Mouse (Mus musculus) heart, embryonic 12.5 days (tissue): ENCODE measurements around the gene Tle6. TPM values are rescaled to one million over a fixed set of nuclear protein-coding genes. Genes with fewer than 3 reads are reported as not detected.

Experiments used
- ATAC-seq: fragments of 200-750 bp; cut with Nextera tagmentation; 2 replicates; pipeline ENCODE4 v1.8.0; 2017; ENCODE audit warnings: moderate TSS enrichment, moderate library complexity; ENCODE audit not compliant: insufficient number of reproducible peaks, low FRiP score
- H3K27ac ChIP-seq: fragments of 300-500 bp; sonication (generic); 2 replicates; pipeline ENCODE4 v1.5.1; 2016; ENCODE audit warnings: mild to moderate bottlenecking, moderate library complexity; ENCODE audit not compliant: poor library complexity, severe bottlenecking
- H3K27me3 ChIP-seq: fragments of 300-500 bp; sonication (generic); replicated peaks from 2 replicates; pipeline ENCODE4 v1.6.1; 2016; ENCODE audit warnings: mild to moderate bottlenecking, moderate library complexity
- H3K36me3 ChIP-seq: fragments of 300-500 bp; sonication (generic); 2 replicates; pipeline ENCODE4 v1.6.1; 2016; ENCODE audit warnings: mild to moderate bottlenecking, moderate library complexity
- H3K4me1 ChIP-seq: fragments of 300-500 bp; sonication (generic); replicated peaks from 2 replicates; pipeline ENCODE4 v1.6.1; 2016; ENCODE audit warnings: mild to moderate bottlenecking
- H3K4me2 ChIP-seq: fragments of 300-500 bp; sonication (generic); 2 replicates; pipeline ENCODE4 v1.6.1; 2016; ENCODE audit warnings: mild to moderate bottlenecking, moderate library complexity
- H3K4me3 ChIP-seq: fragments of 300-500 bp; sonication (generic); 2 replicates; pipeline ENCODE4 v1.5.1; 2016; ENCODE audit warnings: mild to moderate bottlenecking
- H3K9ac ChIP-seq: fragments of 300-500 bp; sonication (generic); 2 replicates; pipeline ENCODE4 v1.6.1; 2016; ENCODE audit warnings: mild to moderate bottlenecking, moderate library complexity
- H3K9me3 ChIP-seq: fragments of 300-500 bp; sonication (generic); replicated peaks from 2 replicates; pipeline ENCODE4 v1.6.1; 2016; ENCODE audit warnings: mild to moderate bottlenecking, moderate library complexity
- WGBS: fragments of 180-500 bp; shearing (Covaris S2); methylation state at CpG from one replicate; pipeline ENCODE4 v1.1.7; 2016; 5-methylcytosine and 5-hydroxymethylcytosine counted together
- polyA plus RNA-seq: library from polyadenylated mRNA; unstranded; fragments of >200 nt; fragmentation: Nextera tagmentation; extraction: Ambion mirVana; gene quantifications from 2 replicates; pipeline ENCODE4 v1.2.1, GENCODE M21; 2016

Tle6 gene
- polyA plus RNA-seq, 1 experiment from 2014 or later, result 27.2 TPM

DNA sequence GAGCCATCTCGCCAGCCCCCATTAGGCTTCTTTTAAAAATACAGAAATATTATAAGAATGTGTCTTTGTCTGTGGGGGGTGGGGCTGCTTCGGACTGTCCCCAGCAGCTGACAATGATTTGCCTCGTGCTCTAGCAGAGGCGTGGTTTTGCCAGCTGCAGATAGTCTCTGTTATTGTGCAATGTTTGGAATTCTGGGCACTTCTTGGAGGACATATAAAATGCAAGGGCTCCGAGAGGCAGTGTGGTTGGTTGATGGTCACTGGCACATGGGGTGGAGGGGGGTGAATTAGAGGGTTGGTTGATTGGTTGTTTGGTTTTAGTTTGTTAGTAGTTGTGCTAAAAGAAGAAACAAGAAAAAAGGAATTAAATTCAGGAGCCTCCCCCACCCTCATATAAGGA lies 19.1 kb upstream of the Tle6 start:
- H3K4me2 ChIP-seq, result no peak overlapping the region
- no peak overlapping the region for H3K27ac ChIP-seq
- H3K4me3 ChIP-seq, result no peak overlapping the region
- 81% methylated on average over 5 of the region's 5 CpGs for WGBS
- 0 out of 2 replicates have a peak, but pooled peaks cover 3% of the 10 kb centered on the region for H3K9me3 ChIP-seq
- no peaks in the 10 kb centered on the region for H3K4me1 ChIP-seq
- H3K27me3 ChIP-seq, result no peaks in the 10 kb centered on the region
- H3K36me3 ChIP-seq, result peaks cover 43% of the 10 kb centered on the region
- no peak overlapping the region for H3K9ac ChIP-seq
- no peak for ATAC-seq

GRCm38 (mm10) chr10:81615486-81615885 lies 14.6 kb upstream of the Tle6 start:
- no peak overlapping the region for H3K4me2 ChIP-seq
- H3K9ac ChIP-seq, result no peak overlapping the region
- H3K4me3 ChIP-seq, result no peak overlapping the region
- H3K27ac ChIP-seq, result no peak overlapping the region
- no peak for ATAC-seq
- H3K27me3 ChIP-seq, result no peaks in the 10 kb centered on the region
- H3K4me1 ChIP-seq, result no peaks in the 10 kb centered on the region
- 70% methylated on average over 6 of the region's 6 CpGs for WGBS
- H3K9me3 ChIP-seq, result 0 out of 2 replicates have a peak, but pooled peaks cover 10% of the 10 kb centered on the region
- H3K36me3 ChIP-seq, result 0 out of 2 replicates have a peak, but pooled peaks cover under 1% of the 10 kb centered on the region

- H3K4me2 ChIP-seq, result no peak overlapping the region
- WGBS, result 66% methylated on average over 3 of the region's 3 CpGs
Measured at GRCm38 (mm10) chr10:81612779-81613178, 11.9 kb upstream of the Tle6 start.

GRCm38 (mm10) chr10:81608308-81608707 lies 7.4 kb upstream of the Tle6 start:
- Histone ChIP-seq H3K9me3 (0 out of 2 replicates have a peak, but pooled peaks cover 7% of the 10 kb centered on the region), H3K36me3 (peaks cover 8% of the 10 kb centered on the region), H3K4me3 (no peak overlapping the region), H3K4me2 (no peak overlapping the region), H3K9ac (no peak overlapping the region), H3K27me3 (no peaks in the 10 kb centered on the region), H3K27ac (no peak overlapping the region), H3K4me1 (peaks cover 14% of the 10 kb centered on the region)
- ATAC-seq, result no peak
- 81% methylated on average over 1 of the region's 1 CpGs for WGBS

More at GRCm38 (mm10) chr10:81612779-81613178, 11.9 kb upstream of the Tle6 start:
- Histone ChIP-seq H3K36me3 (peaks cover 8% of the 10 kb centered on the region), H3K4me1 (no peaks in the 10 kb centered on the region), H3K27ac (no peak overlapping the region), H3K27me3 (no peaks in the 10 kb centered on the region), H3K9ac (no peak overlapping the region), H3K9me3 (0 out of 2 replicates have a peak, but pooled peaks cover 7% of the 10 kb centered on the region), H3K4me3 (no peak overlapping the region)
- ATAC-seq, result no peak

GRCm38 (mm10) chr10:81605974-81606751 lies 5.3 kb upstream of the Tle6 start, which contains the start of gene BC025920:
Gene BC025920, plus strand, starts transcription at chr10:81606270.
- WGBS, result 2% methylated on average over 39 of the region's 39 CpGs
- Histone ChIP-seq H3K4me3 (peak within 1 kb of the TSS; percentile 57), H3K9me3 (0 out of 2 replicates have a peak, but pooled peaks cover 5% of the 10 kb centered on the region), H3K27me3 (no peaks in the 10 kb centered on the region), H3K36me3 (peaks cover 8% of the 10 kb centered on the region), H3K27ac (peak within 1 kb of the TSS; percentile 96), H3K9ac (peak within 1 kb of the TSS; percentile 66), H3K4me1 (peaks cover 26% of the 10 kb centered on the region), H3K4me2 (peak within 1 kb of the TSS; percentile 85)
- peak; percentile 89 for ATAC-seq

GRCm38 (mm10) chr10:81605666-81605973 lies 4.7 kb upstream of the Tle6 start:
- ATAC-seq, result no peak
- no peaks in the 10 kb centered on the region for H3K27me3 ChIP-seq
- peak overlapping the region; percentile 96 for H3K27ac ChIP-seq
- H3K4me3 ChIP-seq, result peak overlapping the region; percentile 57
- WGBS, result 3% methylated on average over 14 of the region's 14 CpGs
- H3K36me3 ChIP-seq, result peaks cover 8% of the 10 kb centered on the region
- peak overlapping the region; percentile 75 for H3K4me2 ChIP-seq
- no peaks in the 10 kb centered on the region for H3K9me3 ChIP-seq
- peak overlapping the region; percentile 66 for H3K9ac ChIP-seq
- H3K4me1 ChIP-seq, result peaks cover 30% of the 10 kb centered on the region

- Histone ChIP-seq H3K27ac (peak overlapping the region; percentile 96), H3K9me3 (no peaks in the 10 kb centered on the region), H3K4me2 (peak overlapping the region; percentile 75), H3K4me1 (peaks cover 34% of the 10 kb centered on the region), H3K27me3 (no peaks in the 10 kb centered on the region), H3K36me3 (peaks cover 8% of the 10 kb centered on the region), H3K4me3 (peak overlapping the region; percentile 57), H3K9ac (peak overlapping the region; percentile 66)
- 0 out of 2 replicates have a peak, but pooled peaks have one; percentile 24 for ATAC-seq
- WGBS, result 18% methylated on average over 29 of the region's 29 CpGs
Measured at GRCm38 (mm10) chr10:81604968-81605665, 4.2 kb upstream of the Tle6 start.

- ATAC-seq, result no peak
- H3K4me2 ChIP-seq, result peak overlapping the region; percentile 75
- WGBS, result 70% methylated on average over 12 of the region's 12 CpGs
- no peaks in the 10 kb centered on the region for H3K9me3 ChIP-seq
- peak overlapping the region; percentile 46; the same call in 1 of the 2 replicates for H3K9ac ChIP-seq
- H3K27ac ChIP-seq, result no peak overlapping the region
- peaks cover 7% of the 10 kb centered on the region for H3K36me3 ChIP-seq
- H3K4me1 ChIP-seq, result peaks cover 39% of the 10 kb centered on the region
- H3K4me3 ChIP-seq, result peak overlapping the region; percentile 18; the same call in 1 of the 2 replicates
- H3K27me3 ChIP-seq, result no peaks in the 10 kb centered on the region
Measured at GRCm38 (mm10) chr10:81604019-81604967, 3.4 kb upstream of the Tle6 start.

GRCm38 (mm10) chr10:81602741-81603151 lies 1.9 kb upstream of the Tle6 start:
- no peaks in the 10 kb centered on the region for H3K9me3 ChIP-seq
- ATAC-seq, result no peak
- no peaks in the 10 kb centered on the region for H3K27me3 ChIP-seq
- 29% methylated on average over 4 of the region's 4 CpGs for WGBS
- no peaks in the 10 kb centered on the region for H3K36me3 ChIP-seq
- peaks cover 46% of the 10 kb centered on the region for H3K4me1 ChIP-seq
- no peak overlapping the region for H3K9ac ChIP-seq
- no peak overlapping the region for H3K4me3 ChIP-seq
- H3K4me2 ChIP-seq, result no peak overlapping the region
- no peak overlapping the region for H3K27ac ChIP-seq

DNA sequence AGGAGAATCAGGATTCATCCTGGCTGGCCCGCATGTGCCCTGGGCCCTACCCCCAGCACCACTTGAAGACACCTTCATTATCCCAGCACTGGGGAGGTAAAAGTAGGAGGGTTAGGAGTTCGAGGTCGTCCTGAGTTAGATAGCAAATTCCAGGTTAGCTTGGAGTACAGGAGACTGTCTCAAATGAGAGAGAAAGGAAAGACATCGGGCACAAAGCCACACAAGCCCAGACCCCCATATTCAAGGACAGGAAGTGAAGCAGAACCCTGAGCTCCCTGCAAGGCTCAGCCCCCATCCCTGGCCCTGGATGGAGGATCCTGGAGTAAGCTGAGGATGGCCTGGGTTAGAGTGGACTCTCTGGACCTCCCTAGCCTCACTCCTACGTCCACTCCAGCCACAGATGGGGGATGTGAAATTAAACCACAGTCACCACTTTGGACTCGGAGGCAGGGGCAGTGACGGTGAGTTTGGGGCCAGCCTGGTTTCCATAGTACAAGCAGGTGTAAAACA lies 578 bp upstream of the Tle6 start:
- no peak for ATAC-seq
- Histone ChIP-seq H3K4me2 (peak overlapping the region; percentile 69), H3K4me1 (peaks cover 55% of the 10 kb centered on the region), H3K9me3 (no peaks in the 10 kb centered on the region), H3K27me3 (no peaks in the 10 kb centered on the region), H3K36me3 (no peaks in the 10 kb centered on the region), H3K9ac (0 out of 2 replicates have a peak overlapping the region, but pooled peaks have one; percentile 34), H3K4me3 (peak overlapping the region; percentile 41), H3K27ac (peak overlapping the region; percentile 34; the same call in 1 of the 2 replicates)
- 27% methylated on average over 7 of the region's 7 CpGs for WGBS
